Mouse (Mus musculus) liver, adult 2 months (tissue): ENCODE results near the gene 4930524J08Rik.

Source experiments
- CTCF ChIP-seq: fragments of 200-500 bp; IDR thresholded peaks from 2 replicates; pipeline ENCODE4 v1.5.1; 2011; ENCODE audit warnings: low read depth, low read length, control low read depth
- POLR2A ChIP-seq: fragments of 200-500 bp; IDR thresholded peaks from 2 replicates; pipeline ENCODE4 v1.6.1; 2011; ENCODE audit warnings: low read length, control low read depth; ENCODE audit not compliant: insufficient read depth; ENCODE audit errors: extremely low read depth

GRCm38 (mm10) chr5:99931910-99932309 lies 47.0 kb upstream of the 4930524J08Rik start:
- TF ChIP-seq POLR2A (no peak), CTCF (no peak)
